Mouse (Mus musculus): ENCODE results near the gene Rasgrp2. TPM values are rescaled to one million over a fixed set of nuclear protein-coding genes. Genes with fewer than 3 reads are reported as not detected.
A peak's percentile ranks its signal among the peaks of the same experiment; 100 is the strongest.

Rasgrp2 gene
- polyA plus RNA-seq, 1 experiment from 2014 or later = 89.2 TPM

DNA sequence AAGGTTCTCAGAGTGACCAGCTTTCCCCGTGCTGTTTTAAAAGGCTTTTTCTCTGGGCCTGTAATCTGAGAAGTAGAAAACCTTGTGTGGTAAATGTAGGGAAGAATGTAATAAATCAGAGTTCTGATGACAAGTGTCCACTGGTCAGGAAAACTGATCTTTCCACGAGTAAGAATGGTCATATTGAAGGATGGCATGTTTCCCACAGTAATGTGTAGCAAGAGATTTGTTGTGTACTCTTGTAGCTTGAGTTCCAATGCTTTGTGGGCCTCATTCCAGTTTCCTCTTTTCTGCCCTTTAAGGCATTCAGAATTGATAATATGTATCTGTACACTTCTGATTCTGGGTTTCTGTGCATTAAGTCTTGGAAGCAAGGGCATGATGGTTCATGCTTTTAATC lies 34.3 kb upstream of the Rasgrp2 start:
- peak overlapping the region; percentile 94 for H3K4me3 ChIP-seq (replicated peaks; ENCODE audit: low read length)
- peaks cover 54% of the 10 kb centered on the region for H3K36me3 ChIP-seq (replicated peaks; ENCODE audit: control insufficient read depth, insufficient read depth)
- H3K9me3 ChIP-seq (ENCODE audit: control insufficient read depth, low read length) = no peaks in the 10 kb centered on the region
- ATAC-seq (ENCODE audit: low FRiP score) (no peak), DNase-seq (ENCODE audit: low spot score) (no peak)
- H3K9ac ChIP-seq = peak overlapping the region; percentile 95
- H3K27ac ChIP-seq = no peak overlapping the region
- no peaks in the 10 kb centered on the region for H3K27me3 ChIP-seq (ENCODE audit: control insufficient read depth, insufficient read depth, low read length)
- peaks cover 19% of the 10 kb centered on the region for H3K4me1 ChIP-seq (replicated peaks; ENCODE audit: control insufficient read depth, insufficient read depth, low read length)
- peak overlapping the region; percentile 83 for H3K4me2 ChIP-seq (replicated peaks)
- 2% methylated on average over 2 of the region's 2 CpGs for WGBS

DNA sequence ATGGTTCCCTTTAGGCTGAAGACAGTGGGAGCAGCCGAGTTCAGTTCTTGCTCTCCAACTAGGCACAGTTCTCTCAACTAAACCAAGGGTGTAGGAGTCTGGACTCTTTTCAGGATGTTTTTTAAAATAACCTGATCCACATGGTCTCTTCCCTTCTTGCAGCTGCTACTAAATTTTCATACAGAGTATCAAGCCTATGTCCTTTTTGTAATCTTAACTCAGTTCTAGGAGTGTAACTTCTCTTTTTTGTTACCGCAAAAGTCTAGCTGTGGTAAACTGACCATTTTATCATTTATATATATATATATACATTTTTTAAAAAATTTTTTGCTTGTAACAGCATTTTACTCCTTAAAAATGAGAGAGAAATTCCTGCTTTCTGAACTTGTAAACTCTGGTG lies 29.0 kb upstream of the Rasgrp2 start:
- Histone ChIP-seq H3K4me3 (replicated peaks; ENCODE audit: low read length) (no peak overlapping the region), H3K4me1 (replicated peaks; ENCODE audit: control insufficient read depth, insufficient read depth, low read length) (peaks cover 6% of the 10 kb centered on the region), H3K36me3 (replicated peaks; ENCODE audit: control insufficient read depth, insufficient read depth) (peaks cover 99% of the 10 kb centered on the region), H3K9ac (no peak overlapping the region), H3K27ac (no peak overlapping the region), H3K9me3 (ENCODE audit: control insufficient read depth, low read length) (no peaks in the 10 kb centered on the region), H3K4me2 (replicated peaks) (no peak overlapping the region), H3K27me3 (ENCODE audit: control insufficient read depth, insufficient read depth, low read length) (no peaks in the 10 kb centered on the region)
- WGBS = 94% methylated on average over 2 of the region's 2 CpGs
- ATAC-seq (ENCODE audit: low FRiP score) (no peak), DNase-seq (ENCODE audit: low spot score) (no peak)

DNA sequence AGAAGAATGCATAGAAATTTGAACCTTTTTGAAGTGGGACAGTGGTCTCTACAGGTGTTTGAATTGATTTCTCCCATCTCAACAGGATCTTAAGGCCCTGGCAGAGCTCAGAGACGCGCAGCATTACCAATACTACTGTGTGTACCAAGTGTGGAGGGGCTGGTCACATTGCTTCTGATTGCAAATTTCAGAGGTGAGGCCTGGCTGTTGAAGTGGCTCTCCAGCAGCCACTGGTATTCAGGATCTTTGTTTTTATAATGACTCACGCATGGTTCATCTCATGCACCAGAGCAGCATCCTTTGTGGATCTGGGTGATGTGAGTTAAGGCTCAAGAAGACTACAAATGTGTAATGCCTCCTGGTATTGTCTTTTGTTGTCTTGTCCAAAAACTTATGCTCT lies 26.7 kb upstream of the Rasgrp2 start:
- DNase-seq (ENCODE audit: low spot score) (no peak), ATAC-seq (ENCODE audit: low FRiP score) (no peak)
- Histone ChIP-seq H3K4me2 (replicated peaks) (no peak overlapping the region), H3K27me3 (ENCODE audit: control insufficient read depth, insufficient read depth, low read length) (no peaks in the 10 kb centered on the region), H3K9me3 (ENCODE audit: control insufficient read depth, low read length) (no peaks in the 10 kb centered on the region), H3K4me3 (replicated peaks; ENCODE audit: low read length) (no peak overlapping the region), H3K9ac (no peak overlapping the region), H3K4me1 (replicated peaks; ENCODE audit: control insufficient read depth, insufficient read depth, low read length) (no peaks in the 10 kb centered on the region; the same call in 1 of the 2 replicates), H3K36me3 (replicated peaks; ENCODE audit: control insufficient read depth, insufficient read depth) (peaks cover 100% of the 10 kb centered on the region), H3K27ac (no peak overlapping the region)
- WGBS = 93% methylated on average over 3 of the region's 3 CpGs

DNA sequence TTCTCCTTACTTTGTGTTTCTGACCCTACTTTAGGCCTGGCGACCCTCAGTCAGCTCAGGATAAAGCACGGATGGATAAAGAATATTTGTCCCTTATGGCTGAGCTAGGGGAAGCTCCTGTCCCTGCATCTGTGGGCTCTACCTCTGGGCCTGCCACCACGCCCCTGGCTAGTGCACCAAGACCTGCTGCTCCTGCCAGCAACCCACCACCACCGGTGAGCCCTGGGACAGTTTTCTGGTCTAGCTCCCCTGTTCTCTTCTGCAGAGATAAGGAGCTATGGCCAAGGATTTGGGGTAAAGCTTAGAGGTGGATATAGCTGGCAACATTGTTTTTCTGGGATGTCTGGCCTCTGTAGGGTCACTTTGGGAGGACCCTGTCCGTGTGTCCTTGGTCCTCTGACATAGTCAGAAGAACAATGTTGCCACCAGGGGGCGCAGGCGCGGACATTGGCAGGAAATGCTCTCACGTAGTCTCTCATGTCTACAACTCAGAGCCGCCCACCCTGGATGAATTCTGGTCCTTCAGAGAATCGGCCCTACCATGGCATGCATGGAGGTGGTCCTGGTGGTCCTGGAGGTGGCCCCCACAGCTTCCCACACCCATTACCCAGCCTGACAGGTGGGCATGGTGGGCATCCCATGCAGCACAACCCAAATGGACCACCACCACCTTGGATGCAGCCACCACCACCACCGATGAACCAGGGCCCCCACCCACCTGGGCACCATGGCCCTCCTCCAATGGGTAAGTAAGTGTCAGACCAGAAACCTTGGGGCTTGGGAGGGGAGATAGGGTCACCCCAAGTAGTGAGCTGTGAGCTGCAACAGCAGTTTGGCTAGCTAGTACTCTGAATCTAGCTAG lies 25.4 kb upstream of the Rasgrp2 start:
- Histone ChIP-seq H3K4me3 (replicated peaks; ENCODE audit: low read length) (no peak overlapping the region), H3K4me2 (replicated peaks) (no peak overlapping the region), H3K9me3 (ENCODE audit: control insufficient read depth, low read length) (no peaks in the 10 kb centered on the region), H3K36me3 (replicated peaks; ENCODE audit: control insufficient read depth, insufficient read depth) (peaks cover 100% of the 10 kb centered on the region), H3K9ac (no peak overlapping the region), H3K4me1 (replicated peaks; ENCODE audit: control insufficient read depth, insufficient read depth, low read length) (no peaks in the 10 kb centered on the region; the same call in 1 of the 2 replicates), H3K27ac (no peak overlapping the region), H3K27me3 (ENCODE audit: control insufficient read depth, insufficient read depth, low read length) (no peaks in the 10 kb centered on the region)
- WGBS = 68% methylated on average over 12 of the region's 12 CpGs
- DNase-seq (ENCODE audit: low spot score) = peak; percentile 77
- peak; percentile 25; the same call in 1 of the 2 replicates for ATAC-seq (ENCODE audit: low FRiP score)

DNA sequence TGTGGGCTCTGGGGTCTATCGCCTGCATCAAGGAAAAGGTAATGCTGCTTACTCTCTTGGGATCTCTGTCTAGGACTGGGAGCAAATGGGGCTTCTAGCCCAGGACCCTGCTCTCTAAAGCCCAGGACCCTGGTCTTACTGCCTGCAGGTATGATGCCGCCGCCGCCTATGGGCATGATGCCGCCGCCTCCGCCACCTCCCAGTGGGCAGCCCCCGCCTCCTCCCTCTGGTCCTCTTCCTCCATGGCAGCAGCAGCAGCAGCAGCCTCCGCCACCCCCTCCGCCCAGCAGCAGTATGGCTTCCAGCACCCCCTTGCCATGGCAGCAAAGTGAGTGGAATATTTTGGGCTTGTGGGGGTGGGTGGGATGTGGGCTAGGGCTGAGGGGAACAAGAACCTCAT lies 24.6 kb upstream of the Rasgrp2 start:
- no peak for DNase-seq (ENCODE audit: low spot score)
- 95% methylated on average over 10 of the region's 10 CpGs for WGBS

DNA sequence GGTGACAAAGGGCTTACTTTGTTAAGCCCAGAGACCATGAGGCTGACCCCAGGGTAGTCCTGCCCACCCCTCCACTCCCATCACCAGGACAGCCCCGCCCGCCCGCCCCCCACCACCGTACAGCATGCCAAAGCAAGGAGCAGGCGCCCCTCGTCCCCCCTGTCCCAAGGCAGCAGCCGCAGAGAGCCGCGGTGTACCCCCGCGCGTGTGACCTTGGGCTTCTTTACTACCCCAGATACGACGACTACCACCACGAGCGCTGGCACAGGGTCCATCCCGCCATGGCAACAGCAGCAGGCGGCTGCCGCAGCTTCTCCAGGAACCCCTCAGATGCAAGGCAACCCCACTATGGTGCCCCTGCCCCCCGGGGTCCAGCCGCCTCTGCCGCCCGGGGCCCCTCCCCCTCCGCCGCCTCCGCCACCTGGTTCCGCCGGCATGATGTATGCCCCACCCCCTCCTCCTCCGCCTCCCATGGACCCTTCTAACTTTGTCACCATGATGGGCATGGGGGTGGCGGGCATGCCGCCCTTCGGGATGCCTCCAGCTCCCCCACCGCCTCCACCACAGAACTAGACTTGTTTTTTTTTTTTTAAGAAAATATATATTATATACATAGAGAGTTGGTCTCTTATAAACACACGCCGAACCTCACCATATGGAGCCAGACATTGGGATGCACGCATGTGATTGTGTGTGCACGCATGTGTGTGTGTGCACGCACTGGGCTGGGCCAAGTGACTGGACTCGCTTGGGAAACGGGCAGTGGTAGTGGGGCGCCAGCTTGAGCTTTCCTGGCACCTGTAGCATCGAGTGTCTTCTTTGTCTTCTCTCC lies 23.5 kb upstream of the Rasgrp2 start:
- no peaks in the 10 kb centered on the region for H3K9me3 ChIP-seq (ENCODE audit: control insufficient read depth, low read length)
- H3K27me3 ChIP-seq (ENCODE audit: control insufficient read depth, insufficient read depth, low read length) = no peaks in the 10 kb centered on the region
- no peak overlapping the region for H3K27ac ChIP-seq
- H3K9ac ChIP-seq = no peak overlapping the region
- no peak overlapping the region for H3K4me2 ChIP-seq (replicated peaks)
- ATAC-seq (ENCODE audit: low FRiP score) = peak; percentile 24; the same call in 1 of the 2 replicates
- no peaks in the 10 kb centered on the region; the same call in 1 of the 2 replicates for H3K4me1 ChIP-seq (replicated peaks; ENCODE audit: control insufficient read depth, insufficient read depth, low read length)
- no peak overlapping the region for H3K4me3 ChIP-seq (replicated peaks; ENCODE audit: low read length)
- no peak for DNase-seq (ENCODE audit: low spot score)
- H3K36me3 ChIP-seq (replicated peaks; ENCODE audit: control insufficient read depth, insufficient read depth) = peaks cover 88% of the 10 kb centered on the region
- 84% methylated on average over 42 of the region's 42 CpGs for WGBS

More for the DNA sequence above, 24.6 kb upstream of the Rasgrp2 start:
- H3K9me3 ChIP-seq (ENCODE audit: control insufficient read depth, low read length) = no peaks in the 10 kb centered on the region
- no peak overlapping the region for H3K4me2 ChIP-seq (replicated peaks)
- ATAC-seq (ENCODE audit: low FRiP score) = no peak
- no peak overlapping the region for H3K4me3 ChIP-seq (replicated peaks; ENCODE audit: low read length)
- no peak overlapping the region for H3K9ac ChIP-seq
- no peaks in the 10 kb centered on the region; the same call in 1 of the 2 replicates for H3K4me1 ChIP-seq (replicated peaks; ENCODE audit: control insufficient read depth, insufficient read depth, low read length)
- H3K27me3 ChIP-seq (ENCODE audit: control insufficient read depth, insufficient read depth, low read length) = no peaks in the 10 kb centered on the region
- H3K27ac ChIP-seq = no peak overlapping the region
- H3K36me3 ChIP-seq (replicated peaks; ENCODE audit: control insufficient read depth, insufficient read depth) = peaks cover 94% of the 10 kb centered on the region

DNA sequence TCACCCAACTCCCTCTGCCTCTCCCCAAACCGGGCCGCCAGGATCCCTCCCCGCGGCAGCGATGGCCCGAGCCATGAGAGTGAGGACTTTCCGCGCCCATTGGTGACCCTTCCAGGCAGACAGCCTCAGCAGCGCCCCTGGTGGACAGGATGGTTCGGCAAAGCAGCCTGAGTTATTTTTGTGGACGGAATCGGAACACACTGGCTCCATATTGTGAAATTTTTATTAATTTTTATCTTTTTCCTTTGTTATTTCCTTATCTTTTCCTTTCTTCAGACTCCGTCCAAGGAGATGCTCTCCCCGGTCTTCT lies 22.9 kb upstream of the Rasgrp2 start:
- DNase-seq (ENCODE audit: low spot score) (no peak), ATAC-seq (ENCODE audit: low FRiP score) (no peak)
- Histone ChIP-seq H3K27me3 (ENCODE audit: control insufficient read depth, insufficient read depth, low read length) (no peaks in the 10 kb centered on the region), H3K4me3 (replicated peaks; ENCODE audit: low read length) (no peak overlapping the region), H3K4me2 (replicated peaks) (no peak overlapping the region), H3K9ac (no peak overlapping the region), H3K9me3 (ENCODE audit: control insufficient read depth, low read length) (no peaks in the 10 kb centered on the region), H3K27ac (no peak overlapping the region), H3K36me3 (replicated peaks; ENCODE audit: control insufficient read depth, insufficient read depth) (peaks cover 84% of the 10 kb centered on the region), H3K4me1 (replicated peaks; ENCODE audit: control insufficient read depth, insufficient read depth, low read length) (no peaks in the 10 kb centered on the region; the same call in 1 of the 2 replicates)
- 70% methylated on average over 14 of the region's 14 CpGs for WGBS

DNA sequence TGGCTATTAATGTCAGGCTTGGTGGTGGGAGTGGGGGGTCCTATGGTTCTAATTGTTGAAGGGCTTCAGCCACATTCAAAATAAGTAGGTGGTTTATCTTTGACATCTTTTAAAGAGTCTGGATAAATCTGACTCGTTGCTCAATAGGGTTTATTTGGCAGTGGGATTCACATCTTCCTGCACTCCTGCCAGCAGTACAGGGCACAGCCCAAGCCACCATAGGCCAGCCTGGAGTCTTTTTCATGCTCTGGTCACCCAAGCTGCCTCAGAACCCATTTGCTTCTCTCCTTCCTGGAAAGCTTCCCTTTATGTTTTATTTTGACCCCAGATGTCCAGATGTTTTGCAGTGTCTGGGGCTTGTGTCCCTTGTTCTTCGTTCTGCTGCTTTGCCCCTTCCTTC lies 22.5 kb upstream of the Rasgrp2 start:
- Histone ChIP-seq H3K9me3 (ENCODE audit: control insufficient read depth, low read length) (no peaks in the 10 kb centered on the region), H3K4me2 (replicated peaks) (no peak overlapping the region), H3K4me1 (replicated peaks; ENCODE audit: control insufficient read depth, insufficient read depth, low read length) (no peaks in the 10 kb centered on the region; the same call in 1 of the 2 replicates), H3K9ac (no peak overlapping the region), H3K36me3 (replicated peaks; ENCODE audit: control insufficient read depth, insufficient read depth) (peaks cover 80% of the 10 kb centered on the region), H3K27me3 (ENCODE audit: control insufficient read depth, insufficient read depth, low read length) (no peaks in the 10 kb centered on the region), H3K27ac (no peak overlapping the region), H3K4me3 (replicated peaks; ENCODE audit: low read length) (no peak overlapping the region)
- no peak for DNase-seq (ENCODE audit: low spot score)
- ATAC-seq (ENCODE audit: low FRiP score) = no peak
- 87% methylated on average over 2 of the region's 2 CpGs for WGBS

GRCm38 (mm10) chr19:6377327-6378040 lies 21.7 kb upstream of the Rasgrp2 start:
- DNase-seq (ENCODE audit: low spot score) = peak; percentile 36
- ATAC-seq (ENCODE audit: low FRiP score) = no peak
- Histone ChIP-seq H3K4me3 (replicated peaks; ENCODE audit: low read length) (no peak overlapping the region), H3K9me3 (ENCODE audit: control insufficient read depth, low read length) (no peaks in the 10 kb centered on the region), H3K4me2 (replicated peaks) (no peak overlapping the region), H3K27me3 (ENCODE audit: control insufficient read depth, insufficient read depth, low read length) (no peaks in the 10 kb centered on the region), H3K4me1 (replicated peaks; ENCODE audit: control insufficient read depth, insufficient read depth, low read length) (no peaks in the 10 kb centered on the region; the same call in 1 of the 2 replicates), H3K27ac (0 out of 2 replicates have a peak overlapping the region, but pooled peaks have one; percentile 51), H3K36me3 (replicated peaks; ENCODE audit: control insufficient read depth, insufficient read depth) (peaks cover 71% of the 10 kb centered on the region), H3K9ac (no peak overlapping the region)
- 52% methylated on average over 11 of the region's 11 CpGs for WGBS
